Mouse (Mus musculus) left cerebral cortex, postnatal 14 days (tissue): ENCODE measurements around the gene Hoxd10. TPM values are rescaled to one million over a fixed set of nuclear protein-coding genes. Genes with fewer than 3 reads are reported as not detected.

Experiments used
- DNase-seq, 2 experiments: peaks; one replicate each; pipeline ENCODE4 v3.0.0; 2021 to 2022; ENCODE audit warnings: low spot score in 2 of 2, mixed read lengths in 1 of 2
- intact Hi-C: fragments of 180-260 bp; cut with DNase I; formaldehyde crosslinking; loops from one replicate; pipeline ENCODE4 v1.15.1; 2025
- total RNA-seq, 2 experiments: library from RNA; stranded (reverse); gene quantifications; 2 replicates each; pipeline ENCODE4 v1.2.3; 2021

The Hoxd10 gene
- total RNA-seq, 2 experiments from 2014 or later = not detected

GRCm38 (mm10) chr2:74688795-74689573, 2.7 kb upstream of the Hoxd10 start:
- intact Hi-C loops = no loop called here

GRCm38 (mm10) chr2:74689574-74690337, 2.0 kb upstream of the Hoxd10 start:
- no peak for DNase-seq
- intact Hi-C loops = no loop called here

More at GRCm38 (mm10) chr2:74688795-74689573, 2.7 kb upstream of the Hoxd10 start:
- DNase-seq = no peak

GRCm38 (mm10) chr2:74690338-74690716, 1.4 kb upstream of the Hoxd10 start:
- intact Hi-C loops = no loop called here
- no peak for DNase-seq

- intact Hi-C loops = no loop called here
Observed at GRCm38 (mm10) chr2:74691995-74692807, 477 bp downstream of the Hoxd10 start.

GRCm38 (mm10) chr2:74692808-74693431, 1.2 kb downstream of the Hoxd10 start:
- DNase-seq = no peak
- intact Hi-C loops = no loop called here

More at GRCm38 (mm10) chr2:74691995-74692807, 477 bp downstream of the Hoxd10 start:
- no peak for DNase-seq

GRCm38 (mm10) chr2:74693432-74693827, 1.7 kb downstream of the Hoxd10 start:
- no peak for DNase-seq
- intact Hi-C loops = no loop called here

- intact Hi-C loops = no loop called here
- no peak for DNase-seq
Observed at GRCm38 (mm10) chr2:74694066-74694465, 2.3 kb downstream of the Hoxd10 start.

GRCm38 (mm10) chr2:74695383-74695782, 3.7 kb downstream of the Hoxd10 start:
- no peak for DNase-seq
- intact Hi-C loops = loop anchor here (5.0 kb wide), 1 partner anchor 38 kb away; the partner anchor contains the start of gene Evx2

GRCm38 (mm10) chr2:74695813-74696430, 4.2 kb downstream of the Hoxd10 start:
- DNase-seq = no peak
- intact Hi-C loops = loop anchor here (5.0 kb wide), 1 partner anchor 39 kb away; the partner anchor contains the start of gene Evx2

- intact Hi-C loops = loop anchor here (5.0 kb wide), 1 partner anchor 39 kb away; the partner anchor contains the start of gene Evx2
- DNase-seq = no peak
Observed at GRCm38 (mm10) chr2:74696442-74697335, 5.0 kb downstream of the Hoxd10 start.

- intact Hi-C loops = loop anchor here (5.0 kb wide), 1 partner anchor 40 kb away; the partner anchor contains the start of gene Evx2
- DNase-seq = no peak
Observed at GRCm38 (mm10) chr2:74697567-74698121, 5.9 kb downstream of the Hoxd10 start, which contains the start of gene Hoxd9. Gene Hoxd9, plus strand, starts transcription at chr2:74697727.

GRCm38 (mm10) chr2:74698201-74699052, 6.7 kb downstream of the Hoxd10 start:
- intact Hi-C loops = loop anchor here (5.0 kb wide), 1 partner anchor 41 kb away; the partner anchor contains the start of gene Evx2
- no peak for DNase-seq

- intact Hi-C loops = loop anchor here (5.0 kb wide), 1 partner anchor 42 kb away; the partner anchor contains the start of gene Evx2
- DNase-seq = no peak
Observed at GRCm38 (mm10) chr2:74699053-74699430, 7.3 kb downstream of the Hoxd10 start.

- intact Hi-C loops = loop anchor here (2.0 to 5.0 kb wide), 5 partner anchors 43 to 889 kb away; partner anchors contain the start of gene Evx2
- DNase-seq = no peak
Observed at GRCm38 (mm10) chr2:74699664-74700545, 8.2 kb downstream of the Hoxd10 start.

GRCm38 (mm10) chr2:74700546-74701112, 8.9 kb downstream of the Hoxd10 start:
- intact Hi-C loops = loop anchor here (2.0 to 5.0 kb wide), 4 partner anchors 262 to 888 kb away; no protein-coding TSS in a partner anchor
- DNase-seq = no peak
